Mouse (Mus musculus): ENCODE measurements at regions not wholly inside any gene's neighbourhood (a gene's known extent, or its start where the extent isn't known, plus 50 kb on each side); places are given as distances from the start of the nearest gene placed in this dataset.
A peak's percentile ranks its signal among the peaks of the same experiment; 100 is the strongest.
"Not testable (repeated sequence)": the region's sequence is repeated elsewhere in the genome, so short reads cannot be mapped to it uniquely, and the experiment has no call there.

DNA sequence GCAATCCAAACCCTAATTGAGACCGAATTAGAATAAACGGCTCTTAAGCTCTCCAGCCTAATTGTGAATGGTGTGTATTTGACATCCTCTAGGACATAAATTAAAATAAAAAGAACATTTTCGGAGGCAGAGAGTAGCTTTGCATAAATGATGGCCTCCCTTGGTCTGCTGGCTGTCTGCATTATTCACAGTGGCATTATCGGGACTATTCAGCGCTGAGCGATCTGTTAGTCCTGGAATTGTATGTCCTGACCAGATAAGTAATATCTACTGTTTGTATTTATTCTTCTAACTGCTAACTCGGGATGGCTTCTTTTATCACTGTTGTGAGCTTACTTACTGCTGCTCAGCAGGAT is 299.6 kb downstream of the Chl1 start:
- no peak overlapping the region for H3K4me3 ChIP-seq
- intact Hi-C loops (cut with DNase I) = no loop called here
- no peak overlapping the region for H3K27ac ChIP-seq
- no peak for DNase-seq
- TF ChIP-seq CTCF (IDR thresholded peaks at IDR 0.05) = no peak

DNA sequence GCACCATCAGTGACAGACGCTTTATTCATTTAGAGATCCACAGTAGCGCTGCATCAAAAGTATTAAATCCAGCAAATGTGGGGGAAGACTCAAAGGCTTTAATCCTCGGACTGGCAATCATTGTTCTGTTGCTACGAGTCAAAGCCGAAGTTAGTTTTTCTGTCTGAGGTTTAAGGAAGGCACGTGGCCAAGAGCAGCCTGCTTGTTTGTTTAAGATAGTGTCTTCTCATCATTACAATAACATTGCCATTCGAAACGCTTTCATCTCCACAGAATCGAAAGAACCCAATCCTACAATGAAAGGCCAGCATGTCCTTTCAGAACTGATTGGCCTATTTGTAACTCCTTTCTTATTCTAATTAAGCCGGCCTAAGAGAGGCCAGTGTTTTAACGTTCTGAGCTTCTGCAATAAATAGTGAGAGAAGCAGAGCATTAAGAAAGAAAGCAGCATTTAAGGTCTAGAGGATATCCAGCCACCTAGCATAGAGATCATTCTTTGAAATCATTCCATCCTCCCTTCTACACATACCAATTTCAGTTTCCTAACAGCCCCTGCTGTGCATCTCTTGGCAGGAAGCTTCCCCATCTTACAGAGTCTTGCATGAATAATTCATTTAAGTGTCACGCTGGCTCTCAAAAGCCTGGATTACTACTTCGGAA is 300.1 kb downstream of the Chl1 start:
- DNase-seq = no peak
- H3K27ac ChIP-seq = no peak overlapping the region
- intact Hi-C loops (cut with DNase I) = no loop called here
- no peak for TF ChIP-seq CTCF (IDR thresholded peaks at IDR 0.05)
- no peak overlapping the region for H3K4me3 ChIP-seq

DNA sequence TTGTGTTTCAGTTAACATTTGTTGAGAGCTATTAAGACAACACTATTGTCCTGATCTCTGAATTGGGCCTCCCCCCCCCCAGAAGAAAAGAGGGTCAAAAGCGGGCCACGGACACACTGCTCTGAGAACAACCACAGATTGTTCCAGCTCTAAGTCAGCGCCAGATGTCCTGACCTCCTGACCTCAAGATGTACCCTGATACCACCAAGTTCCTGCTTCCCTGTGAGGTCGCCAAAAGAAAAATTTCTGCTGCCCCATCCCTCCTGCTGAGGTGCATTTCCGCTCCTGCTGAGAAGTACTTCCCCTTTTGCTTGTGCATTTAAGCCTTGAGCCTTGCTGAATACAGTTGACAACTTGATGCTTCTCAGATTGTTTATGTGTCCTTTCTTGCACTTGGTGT is 306.0 kb downstream of the Chl1 start:
- H3K27ac ChIP-seq; DNase-seq; H3K4me3 ChIP-seq; intact Hi-C loops (cut with DNase I): not testable (repeated sequence)

DNA sequence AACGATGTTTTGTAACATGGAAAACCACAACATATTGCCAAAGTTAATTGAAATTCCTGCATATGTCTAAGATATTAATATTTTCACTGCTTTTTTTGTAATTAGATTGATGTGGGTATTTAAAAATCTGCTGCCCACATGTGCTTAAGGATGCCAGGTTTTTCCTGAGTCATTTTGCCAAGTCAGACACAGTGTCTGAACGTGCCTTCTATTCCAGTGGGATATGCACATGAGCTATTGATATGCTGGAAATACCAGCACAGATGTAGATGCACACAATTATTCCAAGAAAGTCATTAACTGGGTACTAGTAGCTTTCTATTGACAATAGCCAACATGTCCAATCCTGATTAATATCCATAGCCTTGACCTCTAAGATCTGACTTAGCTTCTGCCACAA is 315.7 kb downstream of the Chl1 start:
- intact Hi-C loops (cut with DNase I) = no loop called here
- no peak overlapping the region for H3K27ac ChIP-seq
- no peak for TF ChIP-seq CTCF (IDR thresholded peaks at IDR 0.05)
- DNase-seq = no peak
- H3K4me3 ChIP-seq = no peak overlapping the region

DNA sequence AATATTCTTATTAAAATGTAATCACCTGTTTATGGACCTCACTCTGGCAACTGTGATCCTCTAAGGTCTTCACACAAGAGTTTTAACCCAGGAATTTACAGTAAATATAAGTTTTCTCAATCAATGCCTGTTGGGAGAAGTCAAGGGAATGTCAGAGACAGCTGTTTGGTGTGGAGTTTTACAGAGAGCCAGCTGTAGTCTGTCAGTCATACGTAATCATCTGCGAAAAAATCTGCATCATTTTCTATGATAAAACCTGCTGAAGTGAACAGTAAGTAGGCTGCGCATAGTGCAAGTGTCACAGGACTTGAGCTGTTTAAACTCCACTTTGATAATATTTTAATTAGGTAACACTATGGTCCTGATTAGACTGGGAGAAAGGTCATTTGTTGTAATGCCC is 317.2 kb downstream of the Chl1 start:
- Histone ChIP-seq H3K4me3 (no peak overlapping the region), H3K27ac (no peak overlapping the region)
- intact Hi-C loops (cut with DNase I) = no loop called here
- DNase-seq = no peak
- no peak for TF ChIP-seq CTCF (IDR thresholded peaks at IDR 0.05)

DNA sequence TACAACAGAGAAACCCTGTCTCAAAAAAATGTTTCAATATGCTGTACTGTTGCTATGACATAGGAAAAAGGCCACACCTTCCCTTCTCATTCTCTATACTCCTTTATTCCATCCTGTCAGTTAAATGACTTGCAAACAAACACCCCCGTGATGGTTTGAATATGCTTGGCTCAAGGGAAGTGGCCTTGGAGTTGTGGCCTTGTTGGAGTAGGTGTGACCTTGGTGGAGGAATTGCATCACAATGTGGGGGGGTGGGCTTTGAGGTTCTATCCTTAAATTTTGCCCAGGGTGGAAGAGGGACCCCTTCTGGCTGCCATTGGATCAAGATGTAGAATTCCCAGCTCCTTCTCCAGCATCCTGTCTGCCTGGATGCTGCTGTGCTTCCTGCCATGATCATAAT is 318.5 kb downstream of the Chl1 start:
- intact Hi-C loops (cut with DNase I) = no loop called here

DNA sequence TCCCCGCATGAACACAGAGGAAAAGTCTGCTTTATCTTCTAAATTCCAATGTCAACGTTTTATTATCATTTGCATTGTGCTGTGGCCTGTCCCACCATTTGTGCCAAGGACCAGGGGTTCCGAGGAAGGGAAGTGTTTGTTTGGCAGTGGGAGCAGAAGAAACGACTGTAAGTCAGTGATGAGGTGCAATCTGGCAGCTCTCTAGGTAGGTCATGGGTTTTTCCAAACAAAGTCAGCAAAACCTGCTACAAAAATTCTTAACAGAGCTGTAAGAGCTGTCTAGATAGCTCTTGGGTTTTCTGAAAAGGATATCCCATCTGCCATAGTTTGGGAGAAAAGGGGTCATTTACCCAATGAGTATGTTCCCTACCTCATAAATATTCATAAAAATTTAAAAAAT is 321.9 kb downstream of the Chl1 start:
- Histone ChIP-seq H3K4me3 (no peak overlapping the region), H3K27ac (no peak overlapping the region)
- no peak for DNase-seq
- intact Hi-C loops (cut with DNase I) = no loop called here
- TF ChIP-seq CTCF (IDR thresholded peaks at IDR 0.05) = no peak

More for the DNA sequence above, 318.5 kb downstream of the Chl1 start:
- no peak for DNase-seq
- TF ChIP-seq CTCF (IDR thresholded peaks at IDR 0.05) = no peak
- no peak overlapping the region for H3K4me3 ChIP-seq
- no peak overlapping the region for H3K27ac ChIP-seq

DNA sequence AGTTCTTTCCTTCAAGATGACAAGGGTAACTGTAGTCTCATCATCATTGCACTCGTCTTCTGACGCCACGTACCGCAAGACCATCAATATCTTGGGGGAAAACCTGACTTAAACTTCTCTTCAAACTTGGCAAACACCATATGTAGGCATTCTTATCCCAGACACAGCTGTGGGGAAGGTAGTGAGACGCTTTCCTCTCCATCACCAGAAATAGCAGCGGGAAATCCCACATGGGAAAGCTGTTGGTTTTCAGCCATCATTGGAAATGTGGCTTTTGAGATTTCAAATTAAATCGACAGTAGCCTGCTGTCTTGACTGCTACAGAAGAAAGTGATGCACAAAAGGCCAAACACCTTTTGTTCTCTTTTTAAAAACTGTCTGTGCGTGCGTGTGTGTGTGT is 322.4 kb downstream of the Chl1 start:
- TF ChIP-seq CTCF (IDR thresholded peaks at IDR 0.05) = no peak
- H3K4me3 ChIP-seq = no peak overlapping the region
- intact Hi-C loops (cut with DNase I) = no loop called here
- no peak for DNase-seq
- no peak overlapping the region for H3K27ac ChIP-seq

DNA sequence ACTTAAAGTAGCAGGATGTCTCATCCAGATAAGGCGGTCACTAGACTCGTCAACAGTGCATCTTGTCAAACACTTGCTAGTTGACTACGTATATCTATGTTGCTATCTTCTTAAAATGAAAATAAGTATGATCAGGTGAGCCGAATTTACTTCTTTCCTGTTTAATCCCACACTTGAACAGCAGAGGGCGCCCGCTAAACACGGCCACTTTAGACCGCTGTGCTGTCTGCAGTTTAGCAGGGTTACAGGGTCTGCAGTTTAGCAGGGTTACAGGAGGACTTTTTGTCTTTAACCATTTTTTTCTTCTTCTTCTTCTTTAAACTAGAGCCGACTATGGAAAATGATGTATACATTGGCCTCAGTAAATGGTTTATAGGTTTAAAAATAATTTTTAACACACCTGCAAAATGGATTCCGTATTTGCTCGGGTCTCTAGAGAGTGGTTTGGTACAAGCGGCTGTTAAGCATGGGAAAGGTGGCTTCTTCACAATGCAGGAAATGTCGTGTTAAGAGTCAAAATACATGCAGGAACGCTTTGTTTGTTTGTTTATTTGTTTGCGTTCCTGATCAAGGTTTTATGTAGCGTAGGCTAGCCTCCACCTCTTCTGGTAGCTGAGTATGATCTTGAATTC is 323.2 kb downstream of the Chl1 start:
- Histone ChIP-seq H3K27ac (no peak overlapping the region), H3K4me3 (no peak overlapping the region)
- intact Hi-C loops (cut with DNase I) = no loop called here
- TF ChIP-seq CTCF (IDR thresholded peaks at IDR 0.05) = peak; percentile 56
- DNase-seq = no peak

DNA sequence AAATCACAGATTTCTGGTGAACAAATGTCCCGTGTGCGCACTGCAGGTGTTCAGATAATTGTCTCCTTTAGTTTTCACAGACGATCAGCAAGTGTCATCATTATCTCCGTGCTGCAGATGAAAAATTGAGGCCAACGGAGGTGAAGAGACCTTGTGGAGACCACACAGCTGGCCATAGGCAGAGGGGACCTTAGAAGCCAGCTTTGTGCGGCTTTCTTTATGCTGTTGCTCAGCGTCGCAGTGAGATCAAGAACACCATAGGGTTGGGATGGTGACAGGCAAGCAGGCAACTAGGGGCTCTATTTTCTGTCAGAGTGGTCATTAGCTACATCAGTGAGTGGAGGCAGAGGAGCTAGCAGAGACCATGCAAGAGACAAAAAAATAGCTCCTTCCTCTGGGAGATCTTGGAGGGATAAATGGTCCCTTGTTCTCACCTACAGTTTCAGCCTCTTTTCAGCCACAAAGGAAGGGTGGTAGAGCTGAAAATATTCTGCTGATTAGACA is 324.4 kb downstream of the Chl1 start:
- Histone ChIP-seq H3K27ac (no peak overlapping the region), H3K4me3 (no peak overlapping the region)
- intact Hi-C loops (cut with DNase I) = no loop called here
- DNase-seq = no peak
- no peak for TF ChIP-seq CTCF (IDR thresholded peaks at IDR 0.05)

DNA sequence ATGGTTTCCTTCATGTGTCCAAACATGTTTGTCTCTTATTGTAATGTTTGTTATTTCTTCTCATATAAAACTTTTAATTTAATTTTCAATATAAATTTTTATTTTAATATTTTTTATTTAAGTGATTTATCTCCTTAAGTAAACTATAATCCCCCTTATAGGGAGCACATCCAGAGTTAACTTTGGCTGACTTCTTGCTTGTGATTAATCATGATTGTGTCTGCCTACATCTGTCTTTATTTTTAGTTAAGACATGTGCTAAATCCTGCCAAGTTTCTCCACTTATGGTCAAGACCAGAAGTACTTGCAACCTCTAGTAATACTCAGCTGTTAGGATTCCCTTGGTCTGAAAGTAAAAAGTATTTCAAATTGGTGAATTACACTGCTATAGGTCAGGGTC is 349.4 kb downstream of the Chl1 start:
- Histone ChIP-seq H3K27ac (no peak overlapping the region), H3K4me3 (no peak overlapping the region)
- DNase-seq = no peak
- intact Hi-C loops (cut with DNase I) = no loop called here
- no peak for TF ChIP-seq CTCF (IDR thresholded peaks at IDR 0.05)

DNA sequence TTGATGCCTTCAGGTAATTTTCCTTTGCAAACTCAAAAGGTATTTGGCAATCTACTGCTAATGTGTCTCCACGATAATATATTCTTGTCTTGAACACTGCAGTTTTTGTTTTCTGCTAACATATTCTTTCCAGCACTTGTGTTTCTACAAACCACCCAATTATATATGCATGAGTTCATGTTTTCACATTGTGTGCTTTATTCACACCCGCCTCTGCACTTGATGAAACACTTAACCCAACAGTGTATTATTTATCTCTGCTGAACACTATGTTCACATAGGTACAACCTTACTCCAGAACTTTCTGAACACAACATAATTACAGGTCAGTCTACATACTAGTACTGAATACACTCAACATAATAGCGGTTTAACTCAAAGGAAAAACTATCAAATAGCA is 383.1 kb downstream of the Chl1 start:
- intact Hi-C loops (cut with DNase I) = no loop called here
- TF ChIP-seq CTCF (IDR thresholded peaks at IDR 0.05) = no peak
- DNase-seq = no peak
- Histone ChIP-seq H3K4me3 (no peak overlapping the region), H3K27ac (no peak overlapping the region)

DNA sequence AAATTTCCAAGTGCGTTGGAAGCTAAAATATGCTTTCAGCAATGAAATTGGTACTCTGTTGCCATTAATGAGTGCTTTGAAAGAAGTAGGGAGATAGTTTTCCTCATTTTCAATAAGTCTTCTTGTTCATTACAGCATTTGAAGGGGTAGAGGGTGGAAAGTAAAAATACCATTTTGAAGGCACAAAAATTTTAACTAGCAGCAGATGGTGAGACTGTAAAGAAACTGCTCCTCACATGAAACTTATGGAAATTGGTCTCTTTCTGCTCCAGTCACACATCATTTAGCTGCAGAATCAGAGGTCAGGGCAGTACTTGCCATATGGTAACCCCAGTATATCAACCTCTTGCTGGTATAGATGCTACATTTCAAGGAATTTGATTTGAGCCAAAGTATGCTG is 414.1 kb downstream of the Chl1 start:
- intact Hi-C loops (cut with DNase I) = no loop called here
- Histone ChIP-seq H3K27ac (no peak overlapping the region), H3K4me3 (no peak overlapping the region)
- DNase-seq = no peak
- no peak for TF ChIP-seq CTCF (IDR thresholded peaks at IDR 0.05)

DNA sequence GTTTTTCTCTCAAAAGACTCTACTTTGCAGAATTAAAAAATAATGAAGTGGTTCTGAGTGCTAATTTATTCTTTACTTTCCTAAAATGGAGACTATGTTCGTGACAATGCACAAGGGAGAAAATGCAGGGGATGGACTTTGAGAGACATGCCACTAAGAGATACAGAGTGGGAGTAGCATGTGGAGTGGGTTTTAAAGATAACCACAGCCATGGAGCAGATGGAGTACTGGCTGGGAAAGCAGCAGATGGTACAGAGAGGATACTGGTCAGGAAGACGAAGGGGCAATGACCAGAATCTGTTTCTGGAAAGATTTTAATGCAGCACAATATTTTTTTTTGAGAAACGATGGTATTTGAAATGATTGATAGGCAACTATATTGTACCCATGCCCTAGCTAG is 416.7 kb downstream of the Chl1 start:
- DNase-seq = no peak
- Histone ChIP-seq H3K4me3 (no peak overlapping the region), H3K27ac (no peak overlapping the region)
- TF ChIP-seq CTCF (IDR thresholded peaks at IDR 0.05) = no peak
- intact Hi-C loops (cut with DNase I) = no loop called here

Data from gastrocnemius, adult 2 months (tissue).